Mouse (Mus musculus) forebrain, embryonic 15.5 days (tissue): ENCODE results near the gene Uvrag. TPM values are rescaled to one million over a fixed set of nuclear protein-coding genes. Genes with fewer than 3 reads are reported as not detected.

Experiments used
- ATAC-seq: fragments of 200-750 bp; cut with Nextera tagmentation; replicated peaks from 2 replicates; pipeline ENCODE4 v1.8.0; 2017; ENCODE audit warnings: mild to moderate bottlenecking, moderate TSS enrichment, moderate library complexity
- H3K27ac ChIP-seq: fragments of 300-500 bp; sonication (generic); replicated peaks from 2 replicates; pipeline ENCODE4 v1.5.1; 2015; ENCODE audit warnings: mild to moderate bottlenecking, inconsistent platforms
- H3K27me3 ChIP-seq: fragments of 300-500 bp; sonication (generic); 2 replicates; pipeline ENCODE4 v1.6.1; 2015; ENCODE audit warnings: inconsistent platforms
- H3K36me3 ChIP-seq: fragments of 300-500 bp; sonication (generic); 2 replicates; pipeline ENCODE4 v1.6.1; 2015; ENCODE audit warnings: mild to moderate bottlenecking, inconsistent platforms
- H3K4me1 ChIP-seq: fragments of 300-500 bp; sonication (generic); 2 replicates; pipeline ENCODE4 v1.6.1; 2015; ENCODE audit warnings: inconsistent platforms
- H3K4me2 ChIP-seq: fragments of 300-500 bp; sonication (generic); replicated peaks from 2 replicates; pipeline ENCODE4 v1.6.1; 2015; ENCODE audit warnings: mild to moderate bottlenecking, inconsistent platforms
- H3K4me3 ChIP-seq: fragments of 300-500 bp; sonication (generic); 2 replicates; pipeline ENCODE4 v1.5.1; 2015; ENCODE audit warnings: mild to moderate bottlenecking, inconsistent platforms
- H3K9ac ChIP-seq: fragments of 300-500 bp; sonication (generic); replicated peaks from 2 replicates; pipeline ENCODE4 v1.6.1; 2015; ENCODE audit warnings: mild to moderate bottlenecking, inconsistent platforms
- H3K9me3 ChIP-seq: fragments of 300-500 bp; sonication (generic); 2 replicates; pipeline ENCODE4 v1.6.1; 2016; ENCODE audit warnings: inconsistent platforms
- WGBS: fragments of 180-500 bp; shearing (Covaris S2); methylation state at CpG from one replicate; pipeline ENCODE4 v1.1.7; 2015; ENCODE audit warnings: mixed read lengths; 5-methylcytosine and 5-hydroxymethylcytosine counted together
- polyA plus RNA-seq: library from polyadenylated mRNA; unstranded; fragments of >200 nt; fragmentation: Nextera tagmentation; extraction: Ambion mirVana; gene quantifications from 2 replicates; pipeline ENCODE4 v1.2.1, GENCODE M21; 2015

Uvrag gene
- polyA plus RNA-seq, 1 experiment from 2014 or later, result 17.2 TPM

DNA sequence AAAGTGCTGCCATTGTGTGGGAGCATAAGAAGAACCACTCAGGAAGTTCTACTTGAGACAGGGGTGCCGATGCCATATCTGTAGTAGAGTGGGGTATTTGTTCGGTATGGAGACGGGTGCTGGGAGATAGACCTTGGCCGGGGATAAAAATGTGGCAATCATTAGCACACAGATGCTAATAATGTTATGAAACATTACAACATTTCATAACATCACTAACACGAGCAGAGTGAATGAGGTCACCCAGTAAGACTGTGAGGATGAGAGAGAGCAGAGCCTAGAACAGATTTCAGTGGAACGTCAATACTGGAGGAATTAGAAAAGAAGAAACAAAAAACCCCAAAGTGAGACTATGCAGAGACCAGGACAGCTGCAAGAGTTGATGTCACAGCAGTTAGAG, 116.2 kb downstream of the Uvrag start:
- no peak overlapping the region for H3K4me2 ChIP-seq
- no peaks in the 10 kb centered on the region for H3K4me1 ChIP-seq
- 90% methylated on average over 6 of the region's 6 CpGs for WGBS
- ATAC-seq, result no peak
- H3K27ac ChIP-seq, result no peak overlapping the region
- H3K4me3 ChIP-seq, result no peak overlapping the region
- H3K36me3 ChIP-seq, result no peaks in the 10 kb centered on the region
- no peaks in the 10 kb centered on the region for H3K9me3 ChIP-seq
- no peaks in the 10 kb centered on the region for H3K27me3 ChIP-seq
- H3K9ac ChIP-seq, result no peak overlapping the region

GRCm38 (mm10) chr7:99023931-99024330, 117.0 kb downstream of the Uvrag start:
- Histone ChIP-seq H3K27me3 (no peaks in the 10 kb centered on the region), H3K4me2 (no peak overlapping the region), H3K36me3 (no peaks in the 10 kb centered on the region), H3K4me1 (no peaks in the 10 kb centered on the region), H3K9ac (no peak overlapping the region), H3K27ac (no peak overlapping the region), H3K4me3 (no peak overlapping the region), H3K9me3 (no peaks in the 10 kb centered on the region)
- ATAC-seq, result no peak
- 91% methylated on average over 3 of the region's 3 CpGs for WGBS

DNA sequence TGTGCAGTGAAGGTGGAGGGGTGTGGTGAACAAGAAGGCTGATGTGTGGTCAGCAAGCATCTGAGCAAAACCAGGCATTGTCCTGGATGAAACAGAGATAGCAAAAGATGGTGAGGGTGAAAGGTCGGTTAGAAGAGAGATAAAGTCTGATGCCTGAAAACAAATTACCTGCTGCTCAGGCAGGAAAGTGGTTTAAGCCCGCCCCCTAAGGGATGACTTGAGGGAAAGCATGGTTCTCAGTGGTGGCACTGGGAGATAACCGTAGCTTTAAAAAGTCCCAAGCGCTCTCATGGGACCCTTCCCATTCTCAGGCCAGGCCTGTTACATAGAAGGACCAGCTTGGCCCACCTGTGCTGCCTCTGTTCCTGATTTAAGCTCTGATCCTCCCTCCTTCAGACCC, 119.7 kb downstream of the Uvrag start:
- Histone ChIP-seq H3K36me3 (no peaks in the 10 kb centered on the region), H3K9ac (no peak overlapping the region), H3K4me1 (no peaks in the 10 kb centered on the region), H3K9me3 (no peaks in the 10 kb centered on the region), H3K27ac (no peak overlapping the region), H3K27me3 (no peaks in the 10 kb centered on the region), H3K4me3 (no peak overlapping the region), H3K4me2 (no peak overlapping the region)
- ATAC-seq, result no peak
- 48% methylated on average over 4 of the region's 4 CpGs for WGBS

- H3K27me3 ChIP-seq, result no peaks in the 10 kb centered on the region
- ATAC-seq, result no peak
- H3K9me3 ChIP-seq, result no peaks in the 10 kb centered on the region
- no peak overlapping the region for H3K4me3 ChIP-seq
- H3K9ac ChIP-seq, result no peak overlapping the region
- H3K27ac ChIP-seq, result no peak overlapping the region
- no peak overlapping the region for H3K4me2 ChIP-seq
- H3K4me1 ChIP-seq, result 0 out of 2 replicates have a peak, but pooled peaks cover 2% of the 10 kb centered on the region
- WGBS, result 69% methylated on average over 4 of the region's 4 CpGs
- H3K36me3 ChIP-seq, result no peaks in the 10 kb centered on the region
These were observed 120.6 kb downstream of the Uvrag start for GRCm38 (mm10) chr7:99020353-99020752.

GRCm38 (mm10) chr7:99017224-99017844, 123.6 kb downstream of the Uvrag start:
- H3K36me3 ChIP-seq, result no peaks in the 10 kb centered on the region
- no peak for ATAC-seq
- H3K4me2 ChIP-seq, result no peak overlapping the region
- no peak overlapping the region for H3K4me3 ChIP-seq
- no peak overlapping the region for H3K27ac ChIP-seq
- H3K9me3 ChIP-seq, result no peaks in the 10 kb centered on the region
- WGBS, result 73% methylated on average over 2 of the region's 2 CpGs
- no peaks in the 10 kb centered on the region for H3K27me3 ChIP-seq
- 0 out of 2 replicates have a peak, but pooled peaks cover 2% of the 10 kb centered on the region for H3K4me1 ChIP-seq
- H3K9ac ChIP-seq, result no peak overlapping the region

GRCm38 (mm10) chr7:99015914-99016313, 125.0 kb downstream of the Uvrag start:
- Histone ChIP-seq H3K27me3 (no peaks in the 10 kb centered on the region), H3K4me3 (no peak overlapping the region), H3K4me1 (0 out of 2 replicates have a peak, but pooled peaks cover 2% of the 10 kb centered on the region), H3K9ac (no peak overlapping the region), H3K36me3 (no peaks in the 10 kb centered on the region), H3K27ac (no peak overlapping the region), H3K4me2 (no peak overlapping the region), H3K9me3 (no peaks in the 10 kb centered on the region)
- ATAC-seq, result no peak
- 76% methylated on average over 8 of the region's 8 CpGs for WGBS

- no peaks in the 10 kb centered on the region for H3K27me3 ChIP-seq
- 69% methylated on average over 17 of the region's 17 CpGs for WGBS
- H3K27ac ChIP-seq, result no peak overlapping the region
- no peak overlapping the region for H3K9ac ChIP-seq
- peak; percentile 70; the same call in 1 of the 2 replicates for ATAC-seq
- no peaks in the 10 kb centered on the region for H3K36me3 ChIP-seq
- no peak overlapping the region for H3K4me3 ChIP-seq
- H3K9me3 ChIP-seq, result no peaks in the 10 kb centered on the region
- 0 out of 2 replicates have a peak, but pooled peaks cover 2% of the 10 kb centered on the region for H3K4me1 ChIP-seq
- no peak overlapping the region for H3K4me2 ChIP-seq
These were observed 125.5 kb downstream of the Uvrag start for GRCm38 (mm10) chr7:99015419-99015818.

- no peak for ATAC-seq
- Histone ChIP-seq H3K36me3 (no peaks in the 10 kb centered on the region), H3K4me2 (no peak overlapping the region), H3K4me3 (no peak overlapping the region), H3K27me3 (no peaks in the 10 kb centered on the region), H3K9me3 (no peaks in the 10 kb centered on the region), H3K9ac (no peak overlapping the region), H3K4me1 (0 out of 2 replicates have a peak, but pooled peaks cover 2% of the 10 kb centered on the region), H3K27ac (no peak overlapping the region)
- 82% methylated on average over 4 of the region's 4 CpGs for WGBS
These were observed 126.3 kb downstream of the Uvrag start for GRCm38 (mm10) chr7:99014620-99015019.

GRCm38 (mm10) chr7:99007506-99008354, 133.2 kb downstream of the Uvrag start:
- H3K9ac ChIP-seq, result no peak overlapping the region
- no peak overlapping the region for H3K4me3 ChIP-seq
- no peaks in the 10 kb centered on the region for H3K9me3 ChIP-seq
- no peaks in the 10 kb centered on the region for H3K27me3 ChIP-seq
- no peak overlapping the region for H3K27ac ChIP-seq
- no peaks in the 10 kb centered on the region for H3K4me1 ChIP-seq
- ATAC-seq, result no peak
- no peak overlapping the region for H3K4me2 ChIP-seq
- 74% methylated on average over 16 of the region's 16 CpGs for WGBS
- 0 out of 2 replicates have a peak, but pooled peaks cover 3% of the 10 kb centered on the region for H3K36me3 ChIP-seq

GRCm38 (mm10) chr7:99003231-99003630, 137.7 kb downstream of the Uvrag start:
- Histone ChIP-seq H3K9ac (no peak overlapping the region), H3K27ac (no peak overlapping the region), H3K4me1 (no peaks in the 10 kb centered on the region), H3K4me2 (no peak overlapping the region), H3K9me3 (no peaks in the 10 kb centered on the region), H3K36me3 (0 out of 2 replicates have a peak, but pooled peaks cover 3% of the 10 kb centered on the region), H3K4me3 (no peak overlapping the region), H3K27me3 (no peaks in the 10 kb centered on the region)
- WGBS, result 92% methylated on average over 6 of the region's 6 CpGs
- no peak for ATAC-seq

GRCm38 (mm10) chr7:98998722-98999121, 142.2 kb downstream of the Uvrag start:
- Histone ChIP-seq H3K27me3 (no peaks in the 10 kb centered on the region), H3K36me3 (no peaks in the 10 kb centered on the region), H3K27ac (no peak overlapping the region), H3K4me2 (no peak overlapping the region), H3K9me3 (no peaks in the 10 kb centered on the region), H3K4me1 (no peaks in the 10 kb centered on the region), H3K4me3 (no peak overlapping the region), H3K9ac (no peak overlapping the region)
- no peak for ATAC-seq

GRCm38 (mm10) chr7:98997760-98998159, 143.2 kb downstream of the Uvrag start:
- no peaks in the 10 kb centered on the region for H3K9me3 ChIP-seq
- no peak overlapping the region for H3K9ac ChIP-seq
- no peaks in the 10 kb centered on the region for H3K36me3 ChIP-seq
- H3K4me2 ChIP-seq, result no peak overlapping the region
- ATAC-seq, result no peak
- no peaks in the 10 kb centered on the region for H3K4me1 ChIP-seq
- no peak overlapping the region for H3K27ac ChIP-seq
- WGBS, result 95% methylated on average over 7 of the region's 7 CpGs
- H3K27me3 ChIP-seq, result no peaks in the 10 kb centered on the region
- H3K4me3 ChIP-seq, result no peak overlapping the region
